Comparison of ENCODE assay signal across 8 mouse cellular contexts in genomic region chr10:7492384-7492783, GRCm38 (mm10). TPM values are rescaled to one million over a fixed set of nuclear protein-coding genes. Genes with fewer than 3 reads are reported as not detected.
DNase-seq lines count a peak whose midpoint lies in the region; ATAC-seq and TF ChIP-seq lines count a peak whose summit lies in the region.
"Not testable (repeated sequence)": the region's sequence is repeated elsewhere in the genome, so short reads cannot be mapped to it uniquely, and the experiment has no call there.

No protein-coding gene starts in this region.

- TF ChIP-seq CTCF in kidney, postnatal 0 days (IDR thresholded peaks at IDR 0.05; ENCODE audit: low read depth): peak; percentile 14; the same call in 1 of the 2 replicates

- H3K4me2 ChIP-seq in hindbrain, embryonic 11.5 days (replicated peaks; ENCODE audit: low read depth, low read length): not testable (repeated sequence)
- peak overlapping the region; percentile 40 for H3K4me2 ChIP-seq in kidney, postnatal 0 days (ENCODE audit: low read length)
- H3K4me2 ChIP-seq in neural tube, embryonic 12.5 days (replicated peaks): peak overlapping the region; percentile 35

- H3K4me1 ChIP-seq in hindbrain, embryonic 11.5 days (replicated peaks; ENCODE audit: control insufficient read depth, insufficient read depth, low read length); kidney, postnatal 0 days (replicated peaks; ENCODE audit: insufficient read depth, low read length); neural tube, embryonic 12.5 days: not testable (repeated sequence)

- not testable (repeated sequence) for H3K36me3 ChIP-seq in hindbrain, embryonic 11.5 days (ENCODE audit: control insufficient read depth, insufficient read depth, low read length); kidney, postnatal 0 days (ENCODE audit: insufficient read depth, low read length); neural tube, embryonic 12.5 days

- H3K9ac ChIP-seq in hindbrain, embryonic 11.5 days (ENCODE audit: low read depth, low read length); kidney, postnatal 0 days (ENCODE audit: low read depth, low read length); neural tube, embryonic 12.5 days: not testable (repeated sequence)

- not testable (repeated sequence) for H3K27ac ChIP-seq in hindbrain, embryonic 11.5 days (ENCODE audit: low read depth, low read length); kidney, postnatal 0 days; neural tube, embryonic 12.5 days

- peak; percentile 6 to 12 for DNase-seq in B cell, adult 2 months
- peak; percentile 41 to 87 for DNase-seq in adrenal gland, adult (ENCODE audit: inconsistent age in 2 of 2, low spot score in 1 of 2)
- peak; percentile 26 for DNase-seq in embryo, embryonic 9.5 days (ENCODE audit: extremely low spot score)
- DNase-seq in hindbrain, embryonic 11.5 days (ENCODE audit: low spot score): peak; percentile 17
- DNase-seq in kidney, postnatal 0 days (ENCODE audit: low spot score): not testable (repeated sequence)
- DNase-seq in lung, postnatal 36 days: peak; percentile 25

- peak; percentile 34; the same call in 1 of the 2 replicates for ATAC-seq in frontal cortex, adult (ENCODE audit: low TSS enrichment)
- ATAC-seq in hindbrain, embryonic 11.5 days (ENCODE audit: low FRiP score); kidney, postnatal 0 days (replicated peaks; ENCODE audit: low FRiP score, low read depth); neural tube, embryonic 12.5 days (ENCODE audit: low FRiP score, low read depth): not testable (repeated sequence)

- not testable (repeated sequence) for H3K9me3 ChIP-seq in hindbrain, embryonic 11.5 days (ENCODE audit: control insufficient read depth, low read length); kidney, postnatal 0 days (replicated peaks; ENCODE audit: low read length); neural tube, embryonic 12.5 days

- H3K4me3 ChIP-seq in hindbrain, embryonic 11.5 days (ENCODE audit: low read depth, low read length); kidney, postnatal 0 days (replicated peaks; ENCODE audit: low read depth, low read length); neural tube, embryonic 12.5 days: not testable (repeated sequence)

- not testable (repeated sequence) for H3K27me3 ChIP-seq in hindbrain, embryonic 11.5 days (ENCODE audit: control insufficient read depth, insufficient read depth, low read length); kidney, postnatal 0 days (ENCODE audit: insufficient read depth, low read length); neural tube, embryonic 12.5 days (replicated peaks)

- 4% methylated on average over 10 of the region's 10 CpGs for WGBS in hindbrain, embryonic 11.5 days
- 7% methylated on average over 10 of the region's 10 CpGs for WGBS in kidney, postnatal 0 days
- WGBS in neural tube, embryonic 12.5 days: 7% methylated on average over 10 of the region's 10 CpGs

RNA-seq across cellular contexts. Expression of gene Ulbp1, which starts 18.9 kb away (rescaled TPM):
- 0.99 and 1.2 TPM in 2 replicates for polyA plus RNA-seq in hindbrain, embryonic 11.5 days (2014; fragmentation: Nextera tagmentation; extraction: Ambion mirVana)
- 0.79 and 1.5 TPM in 2 replicates for polyA plus RNA-seq in kidney, postnatal 0 days (2015; fragmentation: Nextera tagmentation; extraction: Ambion mirVana)
- 0.75 and 1.1 TPM in 2 replicates for polyA plus RNA-seq in neural tube, embryonic 12.5 days (2016; fragmentation: Nextera tagmentation; extraction: Ambion mirVana)
